Mouse (Mus musculus): ENCODE data around the gene Anapc5. TPM values are rescaled to one million over a fixed set of nuclear protein-coding genes. Genes with fewer than 3 reads are reported as not detected.
A peak's percentile ranks its signal among the peaks of the same experiment; 100 is the strongest.

The Anapc5 gene
- total RNA-seq, 2 experiments from 2014 or later, result 245 TPM

DNA sequence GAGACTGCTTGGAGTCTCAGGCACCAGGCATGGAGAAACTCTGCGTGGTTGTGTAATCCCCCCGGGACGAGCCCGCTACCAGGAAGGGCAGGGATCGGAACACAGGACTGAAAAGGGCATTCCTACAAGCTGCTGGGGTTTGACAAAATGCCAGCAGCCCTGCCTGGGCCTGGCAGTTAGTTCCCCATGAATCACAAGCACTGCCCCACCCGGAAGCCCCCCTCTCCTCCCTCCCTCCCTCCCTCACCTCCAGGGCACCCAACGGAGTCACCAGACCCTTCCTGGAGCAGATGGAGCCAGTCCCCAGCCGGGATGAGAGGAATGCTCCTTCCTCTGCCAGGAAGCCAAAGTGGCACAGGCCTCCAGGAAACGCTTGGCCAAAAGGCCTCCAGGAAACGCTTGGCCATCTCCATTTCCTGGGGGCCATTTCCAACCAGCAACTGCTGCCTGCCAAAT lies 50.3 kb downstream of the Anapc5 start:
- peak; percentile 43 to 71 for DNase-seq (ENCODE audit: low spot score in 2 of 2)

DNA sequence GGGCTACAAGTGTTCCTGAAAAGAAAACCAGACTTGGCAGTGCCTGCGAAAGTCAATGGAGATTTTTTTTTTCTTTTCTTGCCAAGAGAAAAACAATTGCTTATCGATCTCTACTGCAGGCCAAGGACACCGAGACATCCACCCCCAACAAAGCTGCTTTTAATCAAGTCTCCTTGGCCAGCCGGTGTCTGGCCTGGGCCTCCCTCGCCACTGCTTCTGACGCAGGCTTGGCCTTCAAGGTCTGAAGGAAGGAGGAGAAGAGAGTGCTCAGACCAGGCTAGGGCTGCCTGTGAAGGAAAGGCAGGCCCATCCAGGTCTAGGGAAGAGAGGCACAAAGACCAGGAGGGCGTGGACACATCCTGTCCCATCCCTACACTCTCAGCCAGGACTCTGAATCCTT lies 50.8 kb downstream of the Anapc5 start:
- DNase-seq (ENCODE audit: low spot score in 2 of 2), result no peak

DNA sequence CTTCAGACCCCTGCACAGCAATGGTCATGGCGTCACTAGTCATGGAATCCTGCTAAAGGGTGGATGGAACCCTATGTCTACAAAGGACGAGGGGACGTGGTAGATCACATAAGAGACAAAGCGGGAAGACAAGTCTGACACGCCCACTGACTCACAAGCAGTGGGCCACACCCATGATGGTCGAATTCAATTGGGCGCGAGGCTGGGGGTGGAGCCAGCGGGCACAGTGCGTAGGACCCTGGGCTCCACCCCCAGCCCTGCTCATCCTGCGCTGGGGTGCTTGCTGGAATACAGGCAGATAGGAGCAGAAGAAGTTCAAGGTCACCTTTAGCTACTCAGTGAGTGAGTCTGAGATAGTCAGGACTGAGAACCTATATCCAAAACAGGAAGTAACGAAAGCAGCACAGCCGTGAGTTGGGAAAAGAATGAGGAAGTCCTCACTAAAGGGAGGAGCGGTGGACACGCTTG lies 52.0 kb downstream of the Anapc5 start:
- DNase-seq (ENCODE audit: low spot score in 2 of 2), result no peak

DNA sequence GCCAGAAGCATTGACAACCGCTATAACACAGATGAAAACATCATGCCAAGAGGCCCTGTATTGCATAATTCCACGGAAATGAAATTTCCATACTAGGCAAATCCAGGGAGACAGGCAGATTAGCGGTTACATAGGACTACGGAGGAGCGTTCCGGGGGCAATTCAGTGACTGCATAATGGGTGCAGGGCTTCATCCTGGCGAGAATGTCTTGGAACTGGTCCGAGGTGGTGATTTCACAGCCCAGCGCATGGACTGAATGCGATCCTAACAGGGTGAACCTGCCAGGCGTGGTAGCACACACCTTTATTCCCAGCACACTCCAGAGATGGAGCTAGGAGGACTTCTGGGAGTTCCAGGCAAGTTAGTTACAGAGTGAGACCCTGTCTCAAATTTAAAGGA lies 53.9 kb downstream of the Anapc5 start:
- no peak for DNase-seq (ENCODE audit: low spot score in 2 of 2)

DNA sequence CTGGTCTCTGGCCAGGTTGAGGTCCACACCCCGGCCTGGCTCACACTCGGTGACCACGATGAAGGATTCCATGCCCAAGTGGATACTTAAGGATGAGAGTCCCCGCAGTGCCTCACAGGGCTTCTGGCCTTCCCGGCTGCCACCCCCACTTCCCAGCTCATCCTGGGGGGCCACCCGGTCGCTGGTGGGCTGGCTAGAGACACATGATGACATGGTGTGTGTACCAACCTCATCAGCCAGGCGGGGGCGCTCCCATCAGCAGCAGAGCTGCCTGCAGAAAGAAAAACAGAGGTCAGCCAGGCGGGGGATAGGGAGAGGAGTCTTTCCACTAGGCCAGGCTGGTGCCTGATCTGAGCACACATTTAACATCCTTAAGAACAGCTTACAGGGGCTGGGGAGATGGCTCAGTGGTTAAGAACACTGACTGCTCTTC lies 57.1 kb downstream of the Anapc5 start:
- peak in 1 of 2 experiments; percentile 55 for DNase-seq (ENCODE audit: low spot score in 2 of 2)

DNA sequence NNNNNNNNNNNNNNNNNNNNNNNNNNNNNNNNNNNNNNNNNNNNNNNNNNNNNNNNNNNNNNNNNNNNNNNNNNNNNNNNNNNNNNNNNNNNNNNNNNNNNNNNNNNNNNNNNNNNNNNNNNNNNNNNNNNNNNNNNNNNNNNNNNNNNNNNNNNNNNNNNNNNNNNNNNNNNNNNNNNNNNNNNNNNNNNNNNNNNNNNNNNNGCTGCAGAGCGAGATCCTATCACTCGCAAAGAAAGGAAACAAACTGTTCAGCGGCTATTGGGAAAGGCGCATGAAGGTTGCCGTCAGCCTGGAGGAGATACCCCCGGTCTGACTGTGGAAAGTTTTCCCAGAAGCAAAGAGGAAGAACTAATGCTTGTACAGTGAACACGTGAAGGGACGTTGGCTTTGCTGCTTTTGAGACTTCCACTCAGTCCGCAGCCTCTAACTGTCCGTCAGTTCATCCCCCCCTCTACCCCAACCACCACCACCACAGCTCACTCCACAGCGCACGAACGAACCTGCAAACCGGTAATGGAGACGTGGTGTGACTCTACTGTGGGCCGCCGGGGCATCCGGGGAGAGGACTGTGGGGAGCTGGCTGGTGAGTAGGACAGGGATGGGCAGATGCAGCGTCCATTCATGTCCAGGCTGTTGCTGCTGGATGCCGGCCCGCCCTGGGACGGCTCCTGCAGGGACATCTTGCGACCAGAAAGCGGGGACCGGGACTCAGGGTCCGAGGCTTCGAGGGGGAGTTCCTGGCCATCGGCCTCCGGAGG lies 57.7 kb downstream of the Anapc5 start:
- DNase-seq (ENCODE audit: low spot score in 2 of 2), result no peak

DNA sequence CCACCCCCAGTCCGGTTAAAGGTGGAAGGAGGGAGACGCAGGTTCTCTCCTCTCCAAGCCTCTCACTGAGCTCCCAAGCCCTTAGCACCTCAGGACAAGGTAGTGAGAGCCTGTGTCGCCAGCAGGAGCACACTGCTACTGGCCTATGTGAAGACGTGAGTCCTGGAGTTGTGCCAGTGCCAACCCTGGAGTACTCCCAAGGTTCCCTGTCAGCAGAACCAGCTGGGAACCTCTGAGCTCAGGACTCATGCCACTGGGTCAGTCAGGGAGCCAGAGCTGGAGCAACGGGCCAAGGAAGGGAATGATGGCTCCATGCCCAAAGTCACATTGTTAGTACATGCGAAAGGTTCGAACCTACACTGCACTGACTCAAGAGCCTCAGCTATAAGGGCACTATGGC lies 64.5 kb downstream of the Anapc5 start:
- DNase-seq (ENCODE audit: low spot score in 2 of 2), result no peak

DNA sequence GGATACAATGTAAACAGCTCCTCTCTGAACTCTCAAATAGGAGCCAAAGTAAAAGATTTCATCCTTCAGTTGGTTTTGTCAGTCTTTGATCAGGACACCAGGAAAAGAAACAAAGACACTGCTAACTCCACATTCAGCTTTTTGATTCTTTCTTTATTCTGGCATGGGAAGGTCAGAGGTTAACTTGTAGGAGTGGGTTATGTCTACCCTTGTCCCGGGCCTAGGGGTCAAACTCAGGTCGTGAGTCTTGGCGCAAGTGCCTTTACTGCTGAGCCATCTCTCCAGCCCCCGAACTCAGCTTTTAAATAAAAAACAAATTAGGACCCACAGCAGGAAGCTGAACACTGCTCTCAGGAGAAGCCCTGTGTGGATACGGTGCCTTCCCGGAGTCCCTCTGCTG lies 65.0 kb downstream of the Anapc5 start:
- DNase-seq (ENCODE audit: low spot score in 2 of 2), result no peak

DNA sequence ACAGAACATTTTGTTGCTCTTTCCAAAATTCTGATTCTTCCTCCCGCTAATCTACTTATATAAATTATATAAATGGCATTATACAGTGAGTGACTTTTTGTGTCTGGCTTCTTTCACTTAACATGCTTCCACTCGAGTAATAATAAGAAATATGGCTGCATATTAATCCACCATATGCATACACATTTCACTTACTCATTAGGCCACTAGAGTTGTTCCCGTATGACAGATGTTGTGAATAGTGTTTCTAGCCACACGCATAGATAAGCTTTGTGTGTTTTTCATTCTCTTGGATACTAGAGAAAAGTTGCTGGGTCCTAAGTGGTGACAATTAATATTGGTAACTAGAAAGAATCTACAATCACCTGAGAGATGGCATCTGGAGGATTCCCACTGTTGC lies 65.5 kb downstream of the Anapc5 start:
- DNase-seq (ENCODE audit: low spot score in 2 of 2), result no peak

DNA sequence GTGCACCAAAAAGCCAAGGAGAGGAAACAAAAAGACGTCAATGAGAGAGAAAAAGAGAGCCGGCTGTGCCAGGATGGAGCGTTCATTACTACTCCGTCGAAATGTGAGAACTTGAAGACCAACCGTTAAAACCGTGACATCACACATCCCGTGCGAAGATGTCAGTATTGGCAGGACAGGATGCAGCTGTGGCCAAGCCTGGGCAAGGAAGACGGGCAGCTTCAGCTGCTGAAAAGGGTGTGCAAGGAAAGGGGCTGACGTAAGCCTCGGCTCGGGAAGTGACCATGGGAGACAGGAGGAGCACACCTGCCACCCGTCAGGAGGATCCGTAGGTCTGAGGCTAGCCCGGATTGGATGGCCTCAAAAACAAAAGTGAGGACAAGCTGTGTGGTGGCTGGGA lies 66.7 kb downstream of the Anapc5 start:
- DNase-seq (ENCODE audit: low spot score in 2 of 2), result no peak

DNA sequence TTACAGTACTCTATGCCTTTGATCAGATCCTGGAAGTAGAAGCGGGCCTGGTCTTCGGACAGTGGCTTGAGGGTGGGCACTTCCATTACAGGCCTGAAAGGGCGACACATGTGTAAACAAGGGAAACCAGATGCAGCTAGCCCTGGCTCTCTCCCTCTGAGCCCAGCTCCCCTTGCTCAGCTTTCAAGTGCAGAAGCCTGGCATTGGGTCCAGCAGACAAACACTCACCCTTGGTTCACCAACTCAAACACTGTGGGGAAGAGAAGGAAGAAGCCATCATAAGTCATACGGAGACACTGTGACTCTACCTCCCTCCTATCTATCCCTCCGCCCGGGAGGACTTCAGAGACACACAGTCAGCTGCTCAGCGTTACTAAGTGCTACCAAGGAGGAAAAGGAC lies 73.2 kb downstream of the Anapc5 start:
- DNase-seq (ENCODE audit: low spot score in 2 of 2), result no peak

DNA sequence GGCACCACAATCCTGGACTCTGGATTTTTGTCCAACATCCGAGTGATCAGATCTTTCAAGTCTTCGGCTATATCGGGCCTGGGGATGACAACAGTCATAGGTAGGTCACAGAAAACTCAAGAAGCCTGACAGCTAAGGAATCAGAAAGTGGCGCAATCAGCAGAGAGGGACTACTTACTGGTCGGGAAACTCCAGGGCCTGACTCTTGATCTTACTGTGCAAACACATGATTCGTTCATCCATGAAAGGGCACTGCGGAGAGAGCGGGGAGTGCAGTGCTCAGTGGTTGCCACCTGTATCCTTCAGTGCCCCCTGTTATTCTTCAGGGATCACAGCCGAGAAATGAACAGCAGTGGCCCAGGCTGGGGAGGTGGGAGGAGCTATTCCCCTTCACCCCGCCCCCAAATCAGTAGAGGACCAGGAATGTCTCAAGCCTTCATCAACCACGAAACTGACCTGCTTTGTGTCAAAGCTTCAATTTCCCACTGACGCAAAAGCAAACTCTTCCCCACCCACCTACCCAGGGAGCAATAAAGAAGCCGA lies 77.2 kb downstream of the Anapc5 start:
- DNase-seq (ENCODE audit: low spot score in 2 of 2), result no peak

Other genes with a start within 250 kb of the Anapc5 start
- gene Ift81, start 206.8 kb downstream of the Anapc5 start, total RNA-seq (2021), result 10 to 100 TPM; 14.9 to 27.0 TPM
- gene P2rx7, start 177.4 kb downstream of the Anapc5 start, total RNA-seq (2021), result 1 to 10 TPM; 5.1 to 6.0 TPM
- gene P2rx4, start 113.8 kb downstream of the Anapc5 start, total RNA-seq (2021), result 10 to 100 TPM; 13.4 to 15.4 TPM
- gene Camkk2, start 41.9 kb downstream of the Anapc5 start, total RNA-seq (2021), result 10 to 100 TPM; 21.1 to 22.5 TPM
- 10 to 100 TPM; 17.6 to 20.1 TPM for gene Rnf34, start 28.7 kb upstream of the Anapc5 start, total RNA-seq (2021)
- gene Kdm2b, start 168.5 kb upstream of the Anapc5 start, total RNA-seq (2021), result 10 to 100 TPM; 26.0 to 31.7 TPM
- 10 to 100 TPM; 46.2 to 53.8 TPM for gene Orai1, start 193.7 kb upstream of the Anapc5 start, total RNA-seq (2021)
- gene Morn3, start 225.7 kb upstream of the Anapc5 start, total RNA-seq (2021), result not detected
- 10 to 100 TPM; 24.0 to 25.9 TPM for gene Tmem120b, start 247.1 kb upstream of the Anapc5 start, total RNA-seq (2021)

Measured in gastrocnemius, postnatal 4 days (tissue).